Mouse (Mus musculus) layer of hippocampus, postnatal 10 days (tissue): ENCODE results near the gene Bloc1s4. TPM values are rescaled to one million over a fixed set of nuclear protein-coding genes. Genes with fewer than 3 reads are reported as not detected.

Experiments used
- DNase-seq, 2 experiments: peaks; one replicate each; pipeline ENCODE4 v3.0.0; 2021; ENCODE audit warnings: low spot score in 2 of 2
- total RNA-seq, 2 experiments: library from RNA; stranded (reverse); gene quantifications; 2 replicates each; pipeline ENCODE4 v1.2.3; 2021

The Bloc1s4 gene
- total RNA-seq, 2 experiments from 2014 or later = 18.0 to 19.8 TPM

DNA sequence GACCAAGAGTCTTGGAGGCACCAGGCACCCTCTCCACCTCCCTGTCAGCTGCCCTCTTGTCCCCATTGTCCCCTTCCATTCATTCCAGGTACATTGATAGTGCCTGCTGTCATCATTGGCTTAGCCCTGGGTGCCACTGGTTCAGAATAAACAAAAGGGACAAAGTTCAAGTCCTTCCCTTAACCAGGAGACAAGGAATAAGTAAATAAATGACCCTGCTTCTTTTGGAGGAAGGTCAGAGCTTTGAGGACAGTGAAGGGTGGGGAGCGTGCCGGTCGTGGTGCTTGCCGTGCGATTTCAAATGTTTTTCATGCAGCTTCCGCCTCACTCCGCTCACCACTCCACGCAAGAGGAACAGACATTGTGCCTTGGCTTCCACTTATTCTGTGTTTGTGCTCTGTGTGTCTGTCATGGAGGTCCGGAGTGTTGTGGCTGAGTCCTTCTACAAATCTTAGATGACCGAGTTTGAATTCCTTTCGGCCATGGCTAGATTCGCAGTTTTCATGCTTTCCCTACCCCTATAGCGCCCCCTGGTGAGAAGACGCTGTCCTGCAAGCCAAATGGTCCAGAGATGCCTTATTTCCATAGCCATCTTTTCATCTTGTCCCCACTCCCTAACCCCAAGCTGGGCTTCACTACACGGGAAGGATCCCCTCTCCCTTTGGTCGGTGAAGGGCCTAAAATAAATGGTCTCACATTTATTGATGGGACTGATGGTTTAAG, 6.2 kb downstream of the Bloc1s4 start:
- DNase-seq = peak; percentile 88 to 91

DNA sequence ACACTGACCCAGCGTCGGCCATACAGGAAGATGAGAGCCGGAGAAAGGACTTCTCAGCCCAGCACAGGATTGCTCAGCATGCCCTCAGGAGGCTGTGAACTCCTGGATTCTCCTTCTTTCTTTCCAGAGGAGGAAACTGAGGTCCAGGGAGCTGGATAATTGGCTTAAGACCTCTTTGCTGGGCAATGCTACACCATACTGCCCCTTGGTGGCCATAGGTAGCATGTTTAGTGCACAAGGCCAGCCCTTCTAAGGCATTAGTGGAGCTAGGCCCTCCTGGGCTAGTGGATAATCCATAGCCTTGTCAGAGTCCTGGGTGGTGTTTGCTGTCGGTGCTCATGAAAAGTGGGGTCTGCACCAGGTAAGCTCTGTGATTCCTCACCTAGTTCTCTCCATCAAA, 8.6 kb downstream of the Bloc1s4 start:
- DNase-seq = no peak

DNA sequence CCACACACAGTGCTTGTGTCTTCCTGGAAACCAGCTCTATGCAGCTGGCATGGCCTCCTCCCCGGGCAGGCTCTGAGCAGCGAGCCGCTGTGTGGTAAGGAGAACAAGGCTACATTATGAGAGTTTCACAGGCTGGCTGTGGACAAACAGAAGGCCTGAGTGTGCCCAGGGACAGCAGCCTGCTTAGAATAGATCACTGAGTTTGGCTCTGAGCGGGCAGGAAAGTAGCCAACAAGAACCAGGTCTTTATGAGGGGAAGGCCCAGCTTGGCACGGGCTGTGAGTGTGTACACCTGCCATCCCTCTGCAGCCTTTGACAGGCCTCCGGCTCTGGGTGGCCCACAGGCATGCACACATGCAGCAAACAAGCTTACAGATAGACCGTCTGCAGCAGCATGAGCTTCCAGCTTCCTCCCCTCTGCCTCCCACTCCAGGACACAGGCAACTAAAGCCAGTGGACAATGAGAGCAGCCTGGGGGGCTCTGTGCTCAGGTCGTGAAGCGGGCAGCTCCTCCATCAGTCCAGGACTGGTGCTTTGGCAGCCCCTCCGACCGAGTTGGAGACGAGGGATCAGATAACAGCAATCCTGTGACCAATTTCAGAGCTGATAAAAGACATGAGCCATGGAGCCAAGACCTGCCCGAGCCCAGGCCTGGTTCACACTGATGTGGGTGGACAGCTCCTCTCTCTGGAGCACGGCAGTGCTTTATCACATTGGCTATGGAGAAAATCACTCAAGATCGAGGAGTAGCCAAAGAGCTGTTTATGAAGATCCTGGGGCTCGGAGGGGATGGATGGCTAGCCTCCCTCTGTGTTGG, 9.4 kb downstream of the Bloc1s4 start:
- DNase-seq = peak; percentile 69 to 77

DNA sequence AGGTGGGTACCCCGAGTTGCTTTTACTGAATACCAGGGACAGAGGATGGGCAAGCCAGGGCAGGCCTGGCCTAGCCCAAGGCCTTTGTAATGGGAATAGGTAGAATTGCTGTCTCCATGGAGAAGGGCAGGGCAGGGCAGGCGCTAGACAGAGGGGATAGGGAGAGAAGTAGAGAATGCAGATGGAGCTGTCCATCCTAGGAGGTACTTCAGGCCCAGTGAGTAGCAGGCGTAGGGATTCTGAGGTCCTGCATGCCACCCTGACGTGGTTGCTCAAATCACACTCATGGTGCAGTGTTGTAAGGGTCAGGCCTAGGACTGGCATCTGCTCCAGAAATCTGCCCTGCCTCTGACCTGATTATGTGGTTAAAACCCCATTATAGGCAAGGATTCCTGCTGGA, 10.7 kb downstream of the Bloc1s4 start:
- DNase-seq = no peak

DNA sequence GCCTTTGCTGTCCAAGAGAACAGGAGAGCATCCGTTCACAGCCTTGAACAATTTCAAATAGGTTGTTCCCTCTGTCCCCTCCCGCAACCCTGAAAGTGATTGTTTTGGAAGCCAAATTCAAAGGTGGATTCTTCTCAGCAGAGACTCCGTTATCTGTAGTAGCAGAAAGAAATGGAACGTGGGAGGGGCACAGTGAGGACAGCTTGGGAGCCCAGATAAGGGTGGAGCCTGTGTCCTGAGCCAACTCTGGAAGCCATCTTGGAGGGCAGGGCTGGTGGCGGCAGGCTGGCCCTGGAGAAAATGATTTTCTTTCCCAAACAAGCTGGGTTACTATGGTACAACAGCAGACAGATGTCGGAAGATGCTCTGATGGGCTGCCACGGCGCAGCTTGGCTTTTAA, 12.4 kb downstream of the Bloc1s4 start:
- peak in 1 of 2 experiments; percentile 41 for DNase-seq

DNA sequence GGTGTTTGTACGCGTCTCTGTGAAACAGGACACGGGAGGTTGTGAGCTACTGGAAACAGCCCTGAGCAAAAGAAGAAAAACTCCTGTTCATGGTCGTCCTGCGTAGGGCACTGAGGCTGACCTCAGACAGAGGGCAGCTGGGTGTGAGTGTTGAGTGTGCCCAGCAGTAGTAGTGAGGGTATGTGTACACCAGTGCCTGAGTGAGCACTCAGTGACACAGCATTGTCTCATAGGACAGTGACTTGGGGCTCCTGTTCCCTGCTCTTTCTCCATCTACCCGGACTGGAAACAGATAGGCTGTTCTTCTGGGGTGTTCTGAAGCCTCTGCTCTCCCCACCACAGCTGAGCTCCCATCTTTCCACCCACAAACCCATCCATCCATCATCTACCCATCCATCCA, 13.3 kb downstream of the Bloc1s4 start:
- no peak for DNase-seq

DNA sequence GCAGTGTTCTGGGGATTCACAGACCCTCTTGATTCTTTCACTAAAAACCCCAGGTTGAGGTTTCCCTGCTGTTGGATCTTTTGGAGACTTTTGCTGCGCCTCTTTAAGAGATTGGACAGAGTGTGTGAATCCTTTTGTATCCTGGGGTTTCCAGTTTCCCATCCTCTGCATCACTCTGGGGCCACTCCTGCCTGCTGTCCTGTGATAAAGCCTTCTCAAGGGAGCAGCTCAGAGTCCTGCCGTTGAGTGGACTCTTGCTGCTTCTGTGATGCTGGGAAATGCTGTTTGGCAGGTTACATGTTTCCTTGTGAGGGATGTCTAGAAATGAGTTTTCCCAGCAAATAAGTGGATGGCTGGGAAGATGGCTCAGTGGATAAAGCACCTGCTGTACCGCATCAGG, 15.0 kb downstream of the Bloc1s4 start:
- DNase-seq = no peak

DNA sequence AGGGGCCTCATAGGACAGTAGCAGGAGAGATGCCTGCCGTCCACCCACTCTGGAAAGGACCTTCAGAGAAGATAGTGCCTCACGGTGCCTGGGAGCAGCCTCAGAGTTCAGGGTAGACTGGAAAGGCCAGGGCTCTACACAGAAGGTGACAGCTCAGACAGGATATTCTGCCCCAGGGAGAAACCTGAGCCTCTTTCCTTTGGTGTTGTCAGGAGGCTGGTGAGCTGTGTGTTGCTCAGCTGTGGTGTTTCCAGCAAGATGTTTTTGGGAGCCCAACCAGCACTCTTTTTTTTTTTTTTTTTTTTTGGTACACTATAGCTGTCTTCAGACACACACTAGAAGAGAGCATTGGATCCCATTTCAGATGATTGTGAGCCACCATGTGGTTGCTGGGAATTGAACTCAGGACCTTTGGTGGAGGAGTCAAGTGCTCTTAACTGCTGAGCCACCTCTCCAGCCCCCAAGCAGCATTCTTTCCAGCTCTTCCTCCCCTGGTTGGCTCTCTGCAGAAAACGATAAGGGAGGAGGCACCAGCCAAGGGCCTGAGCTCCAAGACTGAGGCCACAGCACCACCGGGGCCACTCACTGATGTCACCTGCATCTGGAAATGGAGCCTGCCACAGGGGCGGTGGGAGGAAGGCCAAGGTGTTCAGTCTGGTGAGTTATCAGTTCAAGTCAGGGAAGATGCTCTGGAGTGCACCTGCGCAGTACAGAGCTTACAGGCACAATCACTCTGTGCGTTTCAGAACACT, 16.4 kb downstream of the Bloc1s4 start:
- no peak for DNase-seq

DNA sequence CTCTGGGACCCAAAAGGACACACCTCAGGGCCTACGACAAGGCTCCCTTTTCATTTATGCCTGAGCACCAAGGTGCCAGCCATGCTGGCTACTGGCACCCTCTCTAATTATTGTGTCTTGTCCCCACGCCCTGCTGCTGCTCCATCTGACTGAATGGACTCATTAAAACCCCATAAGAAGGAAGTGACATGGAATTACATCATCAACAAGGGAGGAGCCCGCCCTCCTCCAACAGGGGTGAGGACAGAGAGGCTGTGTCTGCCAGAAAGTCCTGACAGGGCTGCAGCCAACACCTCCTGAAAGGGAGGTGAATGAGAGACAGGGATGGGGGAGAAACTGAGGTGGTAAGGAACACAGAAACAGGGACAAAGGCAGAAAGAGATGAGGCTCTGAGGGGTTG, 17.8 kb downstream of the Bloc1s4 start:
- no peak for DNase-seq

DNA sequence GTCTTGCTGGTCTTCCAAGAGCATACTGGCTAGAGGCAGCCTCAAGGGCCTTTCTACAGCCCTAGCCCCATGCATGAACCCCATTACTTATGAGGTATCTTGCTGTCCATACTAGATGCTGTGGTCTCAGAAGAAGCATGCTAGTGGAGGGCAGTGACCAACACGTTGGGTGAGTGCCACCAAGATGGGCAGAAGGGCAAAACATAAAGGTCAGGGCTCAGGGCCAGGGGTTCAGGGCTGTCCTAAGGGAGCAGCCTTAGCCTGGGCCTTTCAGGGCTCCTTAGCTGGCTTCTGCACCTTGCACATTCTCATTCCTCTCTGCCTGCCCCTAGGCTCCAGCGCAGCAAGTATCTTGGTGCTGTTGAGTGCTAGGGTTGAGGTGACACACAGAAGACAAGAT, 18.5 kb downstream of the Bloc1s4 start:
- no peak for DNase-seq

DNA sequence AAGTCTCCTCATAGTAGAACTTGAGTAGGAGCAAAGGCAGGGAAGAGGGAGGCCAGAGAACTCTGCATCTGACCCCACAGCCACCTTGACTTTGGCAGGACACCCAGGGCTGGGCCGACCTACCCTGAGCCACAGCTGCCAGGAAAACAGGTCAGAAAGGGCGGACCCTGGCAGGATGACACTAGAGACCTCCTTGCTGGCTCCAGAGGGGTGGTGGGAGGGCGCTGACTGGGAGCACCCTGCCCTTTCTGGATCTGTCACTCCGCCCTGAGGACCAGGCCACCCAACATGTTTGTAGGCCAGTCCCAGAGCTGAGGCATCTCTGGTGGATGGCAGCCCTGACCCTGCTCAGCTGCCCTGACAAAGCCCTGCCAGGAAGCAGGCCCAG, 19.4 kb downstream of the Bloc1s4 start:
- DNase-seq = no peak

DNA sequence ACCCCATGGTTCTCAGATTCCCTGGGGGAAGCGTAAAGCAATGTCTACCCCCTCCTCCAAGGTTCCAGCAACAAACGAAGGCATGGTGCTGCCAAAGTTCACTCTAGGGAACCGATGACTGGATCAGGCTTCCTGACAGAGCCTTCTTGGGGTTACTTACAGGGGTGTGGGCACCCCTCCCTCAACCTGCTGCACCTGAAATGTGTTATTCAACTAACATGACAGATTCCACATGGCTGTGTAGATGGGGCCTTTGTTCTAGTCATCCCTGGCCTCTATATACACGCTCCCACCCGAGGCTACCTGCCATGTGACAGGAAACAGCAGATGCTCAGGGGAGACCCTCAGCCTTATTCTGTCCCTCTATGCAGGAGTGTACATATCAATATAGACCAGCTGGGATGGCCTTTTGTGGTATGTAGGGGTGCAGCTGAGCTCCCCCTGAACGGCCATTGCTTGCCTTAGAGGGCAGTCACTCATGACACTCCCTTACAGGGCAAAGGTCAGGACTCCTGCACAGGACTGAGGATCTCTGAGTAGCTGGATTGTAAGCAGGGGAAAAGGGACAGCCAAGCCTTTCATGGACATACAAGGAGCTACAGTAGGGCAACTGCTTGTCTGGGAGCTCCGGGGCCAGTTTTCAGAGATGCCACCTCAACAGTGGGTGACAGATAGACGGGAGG, 19.9 kb downstream of the Bloc1s4 start:
- DNase-seq = no peak

DNA sequence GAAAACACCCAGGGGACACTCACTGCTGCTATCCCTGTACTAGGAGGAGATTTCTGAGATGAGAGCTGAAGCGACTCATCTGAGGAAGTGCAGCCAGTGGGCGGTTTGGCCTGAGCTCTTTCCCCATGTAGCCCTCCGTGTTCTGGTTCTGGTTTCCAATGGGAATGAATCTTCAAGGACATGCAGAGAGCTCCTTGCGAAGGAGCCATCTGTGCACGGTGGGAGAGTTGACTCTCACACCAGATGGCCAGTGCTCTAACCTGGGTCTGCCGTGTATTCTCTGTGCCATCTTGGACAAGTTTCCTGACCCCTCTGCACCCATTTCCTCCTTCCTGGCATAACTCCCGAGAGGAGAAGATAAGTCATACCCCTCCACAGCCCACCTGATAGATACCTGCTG, 20.7 kb downstream of the Bloc1s4 start:
- DNase-seq = no peak

DNA sequence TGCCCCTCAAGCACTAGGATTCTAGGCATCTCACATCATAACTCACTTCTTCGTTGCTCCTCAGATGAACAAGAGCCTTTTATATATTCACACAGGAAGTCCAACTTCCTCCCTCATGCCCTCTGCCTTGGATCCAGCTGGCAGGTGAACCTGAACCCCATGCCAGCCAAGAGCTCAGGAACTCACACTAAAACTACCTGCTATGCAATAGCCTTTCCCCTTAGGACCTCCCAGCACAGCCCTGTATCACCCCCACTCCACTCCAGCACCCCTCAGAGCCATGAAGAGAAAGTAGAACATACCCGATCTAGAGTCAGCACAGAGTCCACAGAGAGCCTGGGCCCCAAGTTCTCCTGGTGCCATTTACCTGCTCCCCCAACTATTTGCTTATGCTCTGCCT, 21.3 kb downstream of the Bloc1s4 start:
- DNase-seq = no peak

DNA sequence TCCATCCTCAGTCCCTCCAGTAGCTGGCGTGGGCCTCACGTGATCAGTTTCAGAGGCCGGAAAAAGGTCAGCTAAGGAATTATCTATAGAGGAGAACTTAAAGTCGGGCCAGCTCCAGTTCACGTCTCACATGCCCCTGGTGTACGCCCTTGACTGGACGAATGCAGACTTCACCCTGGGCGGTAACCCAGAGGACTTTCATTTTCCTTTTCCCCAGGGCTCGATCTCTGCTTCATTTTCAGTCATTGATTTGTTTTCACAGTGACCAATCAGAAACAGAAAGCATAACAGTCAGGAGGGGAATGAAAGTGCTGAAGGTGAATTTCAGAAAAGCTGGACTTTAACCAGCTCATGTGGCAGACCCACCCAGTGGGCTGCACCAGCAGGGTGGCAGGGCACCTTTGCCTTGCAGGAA, 22.1 kb downstream of the Bloc1s4 start:
- no peak for DNase-seq

DNA sequence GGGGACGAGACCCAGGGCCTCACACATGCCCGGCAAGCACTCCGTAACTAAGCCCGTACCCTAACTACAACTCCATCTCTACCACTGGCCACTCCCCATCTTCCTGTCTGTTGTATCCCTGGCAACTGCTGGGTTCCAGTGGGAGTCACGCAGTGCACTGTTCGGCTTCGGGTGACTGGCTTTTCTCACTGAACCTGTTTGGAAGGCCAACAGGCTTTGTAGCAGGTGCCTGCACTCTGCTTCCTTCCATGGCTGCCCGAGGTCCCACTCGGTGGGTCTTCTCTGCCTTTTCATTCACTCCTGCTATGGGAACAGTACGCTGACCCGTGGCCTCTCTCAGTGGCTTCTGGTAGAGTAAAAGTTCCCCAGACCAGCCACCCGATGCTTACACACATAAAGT, 22.6 kb downstream of the Bloc1s4 start:
- DNase-seq = no peak

DNA sequence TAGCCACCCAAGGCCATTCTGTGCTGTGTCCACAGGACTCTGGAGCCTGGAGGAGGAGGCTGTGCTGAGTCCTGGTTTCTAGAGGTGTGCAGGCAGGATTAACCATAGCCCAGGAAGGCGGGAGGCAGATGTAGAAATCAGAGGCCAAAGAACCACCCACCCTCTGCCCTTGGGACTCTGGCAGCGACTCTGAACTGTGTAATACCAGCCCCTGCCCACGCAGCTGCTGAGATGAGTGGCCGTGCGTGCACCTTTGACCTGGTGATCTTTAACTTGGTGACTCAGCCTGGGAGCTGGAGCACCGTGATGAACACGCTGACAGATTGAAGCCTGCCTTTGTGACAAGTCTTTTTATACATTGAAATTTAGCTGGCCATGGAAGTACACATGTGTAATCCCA, 24.2 kb downstream of the Bloc1s4 start:
- DNase-seq = no peak

DNA sequence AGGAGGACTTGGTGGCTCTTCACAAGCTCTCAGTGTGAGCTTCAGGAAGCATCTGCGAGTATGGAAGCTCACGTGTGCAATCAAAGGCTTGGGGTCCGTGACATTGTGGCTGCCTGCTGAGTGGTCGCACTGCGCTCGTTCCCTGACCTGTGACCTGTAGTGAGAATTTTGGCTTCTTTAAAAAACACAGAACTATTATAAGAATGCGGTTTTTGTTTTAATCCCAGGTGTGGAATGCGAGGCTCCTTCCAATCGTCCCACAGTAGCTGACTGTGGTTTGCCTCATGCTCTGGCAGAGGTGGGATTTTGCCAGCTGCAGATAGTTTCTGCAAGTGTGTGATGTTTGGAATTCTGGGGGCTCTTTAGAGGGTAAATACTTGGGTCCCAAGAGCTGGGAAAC, 25.1 kb downstream of the Bloc1s4 start:
- DNase-seq = no peak

DNA sequence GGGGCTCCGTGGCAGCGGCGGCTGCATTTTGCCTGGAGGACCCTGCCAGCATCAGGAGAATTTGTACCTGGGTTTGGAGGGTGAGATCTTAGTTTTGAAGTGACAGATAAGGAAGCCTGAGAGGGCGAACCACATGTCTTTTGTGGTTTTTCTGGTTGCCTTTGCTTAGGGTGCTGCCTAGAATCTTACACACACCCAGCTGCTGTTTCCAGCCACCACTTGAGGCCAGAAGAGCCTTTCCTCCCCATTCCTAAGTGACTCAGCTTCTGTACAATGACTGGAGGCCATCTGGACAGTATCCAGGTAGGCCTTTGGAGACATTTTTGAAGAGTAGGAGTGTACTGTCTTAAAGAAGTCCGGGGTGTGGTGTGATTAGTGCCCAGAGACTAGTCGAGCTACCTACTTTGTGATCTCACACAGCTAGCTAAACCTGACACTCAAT, 26.0 kb downstream of the Bloc1s4 start:
- DNase-seq = no peak

DNA sequence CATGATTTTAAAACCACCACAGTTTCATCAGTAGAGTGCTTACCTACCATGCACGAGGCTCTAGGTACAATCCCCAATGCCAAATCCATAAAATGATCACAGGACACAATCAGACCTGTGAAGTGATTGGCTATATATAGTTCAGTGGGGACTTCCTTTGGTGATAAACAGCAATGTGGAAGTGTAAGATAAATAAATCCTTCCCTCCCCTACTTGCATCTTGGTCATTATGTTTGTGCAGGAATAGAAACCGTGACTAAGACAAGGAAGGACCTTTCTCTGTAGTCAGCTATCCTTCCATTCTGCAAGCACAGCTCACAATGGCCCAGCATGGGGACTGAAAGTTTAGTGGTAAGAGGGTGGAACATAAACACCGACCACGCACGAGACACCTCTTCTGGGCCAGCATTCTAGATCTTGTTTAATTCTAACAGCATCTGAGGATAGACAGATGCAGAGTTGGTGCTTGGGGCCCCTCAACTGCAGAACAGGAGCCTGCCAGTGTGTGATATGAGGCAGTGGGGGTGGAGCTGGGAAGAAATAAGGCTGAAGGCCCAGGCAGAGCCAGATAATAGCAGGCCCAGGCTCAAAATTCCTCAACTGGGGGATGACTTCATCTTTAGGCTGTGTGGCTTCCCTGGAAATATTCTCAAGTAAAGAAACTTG, 27.6 kb downstream of the Bloc1s4 start:
- DNase-seq = no peak

DNA sequence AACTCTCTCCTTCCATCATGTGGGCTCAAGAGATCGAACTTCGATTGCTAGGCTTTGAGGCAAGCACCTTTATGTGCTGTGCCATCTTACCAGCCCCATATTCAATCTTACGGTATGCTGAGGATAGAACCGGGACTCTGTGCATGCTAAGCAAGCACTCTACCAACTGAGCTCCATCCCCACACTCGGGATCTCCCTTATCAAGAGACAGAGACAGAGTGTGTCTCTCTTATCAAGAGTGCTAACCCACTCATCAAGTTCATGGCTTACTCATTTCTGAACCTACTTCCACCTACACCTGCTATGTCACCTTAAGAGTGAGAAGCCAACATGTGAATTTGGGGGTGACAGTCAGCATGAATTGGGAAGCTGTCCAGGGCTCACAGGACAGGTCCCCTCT, 28.2 kb downstream of the Bloc1s4 start:
- DNase-seq = no peak
